Mouse (Mus musculus) brain, adult 10 weeks (tissue): ENCODE results near the gene Vwa1. TPM values are rescaled to one million over a fixed set of nuclear protein-coding genes. Genes with fewer than 3 reads are reported as not detected.

ENCODE experiments used
- polyA plus RNA-seq: library from polyadenylated mRNA; stranded (reverse); fragments of 350-450 nt; fragmentation: Illumina TruSeq; extraction: RNeasy Lipid Tissue Mini Kit (QIAGEN cat#74804); gene quantifications from one replicate; pipeline ENCODE4 v1.2.3, GENCODE M21; 2015; ENCODE audit warnings: low read depth, low replicate concordance

Vwa1 gene
- polyA plus RNA-seq, result 23.2 TPM

DNA sequence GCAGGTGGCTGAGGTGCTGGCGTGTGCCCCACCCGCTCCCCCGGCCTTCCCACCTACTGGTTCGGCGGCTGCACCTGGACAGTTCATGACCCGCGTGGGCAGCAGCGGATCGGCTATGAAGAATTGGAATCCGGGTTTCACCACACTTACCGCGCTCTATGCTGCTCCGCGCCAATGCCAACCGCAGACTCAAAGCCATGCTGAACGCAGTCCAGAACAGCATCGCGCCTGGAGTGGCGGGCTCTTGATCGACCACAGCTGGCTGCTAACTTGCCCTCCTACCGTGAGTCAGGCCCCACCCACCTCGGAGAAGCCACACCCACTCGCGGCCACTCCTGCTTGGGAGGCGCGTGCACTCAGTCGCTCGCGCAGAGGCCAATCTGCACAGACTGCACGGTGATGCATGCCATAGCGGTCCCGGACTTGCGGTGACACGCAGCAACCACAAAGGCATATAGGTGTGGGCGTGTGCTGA is at the start of gene Vwa1:
TSS of gene Vwa1 (minus strand) at position 419 of the 475 bp plus-strand sequence.

DNA sequence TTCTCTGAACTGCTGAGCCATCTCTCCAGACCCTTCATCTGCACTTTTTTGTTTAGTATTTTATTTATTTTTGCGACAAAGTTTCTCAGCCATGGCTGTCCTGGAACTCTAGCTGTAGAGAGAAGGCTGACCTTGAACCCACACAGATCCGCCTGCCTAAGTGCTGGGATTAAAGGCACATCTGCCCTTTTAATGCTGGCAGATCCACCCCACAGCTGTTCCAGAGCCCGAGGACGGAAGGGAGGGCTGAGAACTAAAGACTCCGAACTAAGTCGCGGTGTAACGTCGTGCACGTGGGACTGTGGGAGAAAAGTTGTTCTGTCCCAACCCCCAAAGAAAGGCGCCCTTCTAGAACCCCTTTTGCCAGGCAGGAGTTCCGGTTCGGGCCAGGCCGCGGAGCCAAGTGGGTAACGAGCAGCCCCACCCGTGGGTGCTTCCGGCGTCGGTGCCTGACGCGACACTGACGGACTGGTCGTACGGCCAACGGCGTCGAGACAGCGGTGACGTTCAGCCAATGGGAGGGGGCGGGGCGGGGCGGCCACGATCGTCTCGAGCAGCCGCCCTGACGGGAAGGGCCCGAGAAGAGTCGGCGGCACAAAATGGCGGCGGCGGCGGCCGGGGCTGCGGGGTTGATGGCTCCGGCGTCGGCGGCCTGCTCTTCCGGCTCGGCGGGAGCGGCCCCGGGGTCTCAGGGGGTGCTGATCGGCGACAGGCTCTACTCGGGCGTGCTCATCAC is 37.6 kb upstream of the Vwa1 start, which contains the start of gene Ccnl2:
TSS of gene Ccnl2 (plus strand) at position 561 of the 736 bp plus-strand sequence.

DNA sequence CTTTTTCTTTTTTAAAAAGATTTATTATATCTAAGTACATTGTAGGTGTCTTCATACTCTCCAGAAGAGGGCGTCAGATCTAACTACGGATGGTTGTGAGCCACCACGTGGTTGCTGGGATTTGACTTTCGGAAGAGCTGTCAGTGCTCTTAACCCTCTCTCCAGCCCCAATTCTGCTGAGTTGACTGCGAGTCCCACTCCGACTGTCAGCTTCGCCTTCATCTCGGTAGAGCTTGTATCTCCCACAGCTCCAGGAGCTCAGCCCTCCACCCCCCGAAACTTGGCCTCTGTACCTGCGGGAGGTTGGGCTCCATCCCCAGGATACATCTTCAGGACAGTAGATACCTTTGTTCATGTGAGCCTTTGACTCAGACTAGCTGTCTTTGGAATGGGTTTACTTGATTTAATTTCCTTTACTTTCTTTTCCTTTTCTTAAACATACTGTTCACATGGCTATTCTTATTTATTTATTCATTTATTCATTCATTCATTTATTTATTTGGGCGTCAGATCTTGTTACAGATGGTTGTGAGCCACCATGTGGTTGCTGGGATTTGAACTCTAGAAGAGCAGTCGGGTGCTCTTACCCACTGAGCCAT is 28.3 kb upstream of the Vwa1 start, which contains the start of gene Mrpl20:
TSS of gene Mrpl20 (plus strand) at position 138 of the 599 bp plus-strand sequence.

DNA sequence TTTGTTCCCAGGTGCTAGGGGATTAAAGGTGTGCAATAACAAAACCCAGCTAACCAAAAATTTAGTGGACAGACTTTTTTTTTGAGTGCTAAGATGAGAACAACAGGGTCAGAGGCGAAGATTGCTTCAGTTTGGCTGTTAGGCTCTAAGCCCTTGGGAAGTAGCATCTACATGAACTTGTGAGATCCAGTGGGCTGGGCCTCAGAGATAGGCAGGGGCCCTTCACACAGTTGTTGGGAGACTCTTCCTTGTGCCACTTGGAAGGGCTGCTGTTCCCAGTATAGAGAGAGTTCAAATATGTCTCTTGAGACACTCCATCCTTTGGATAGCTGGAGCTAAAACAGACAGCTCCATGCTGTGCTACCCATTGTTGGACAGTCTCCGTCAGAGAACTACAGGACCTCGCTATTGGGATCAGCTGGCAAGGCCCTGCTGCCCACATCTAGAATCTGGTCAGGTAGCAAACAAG is 15.6 kb upstream of the Vwa1 start, which contains the start of gene Ankrd65:
TSS of gene Ankrd65 (plus strand) at position 419 of the 469 bp plus-strand sequence.

DNA sequence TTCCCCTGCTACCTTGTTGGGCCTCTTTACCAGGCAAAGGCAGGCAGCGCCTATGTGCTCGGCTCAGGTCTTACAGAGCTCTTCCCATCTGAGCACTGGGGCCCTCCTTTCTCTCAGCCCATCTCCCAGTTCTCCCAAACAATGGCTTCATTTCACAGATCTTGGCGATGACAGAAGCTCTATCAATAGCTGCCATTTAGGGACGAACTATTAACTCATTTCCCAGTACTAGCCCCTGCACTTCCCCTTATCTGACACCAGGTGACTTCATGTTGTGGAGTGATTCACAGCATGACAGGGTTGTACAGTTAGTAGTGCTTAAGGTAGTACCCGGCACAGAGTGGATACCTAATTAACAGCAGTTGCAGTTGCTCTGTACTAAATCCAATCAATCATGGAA is 11.3 kb upstream of the Vwa1 start, which contains the start of gene Tmem88b:
TSS of gene Tmem88b (minus strand) at position 56 of the 400 bp plus-strand sequence.

DNA sequence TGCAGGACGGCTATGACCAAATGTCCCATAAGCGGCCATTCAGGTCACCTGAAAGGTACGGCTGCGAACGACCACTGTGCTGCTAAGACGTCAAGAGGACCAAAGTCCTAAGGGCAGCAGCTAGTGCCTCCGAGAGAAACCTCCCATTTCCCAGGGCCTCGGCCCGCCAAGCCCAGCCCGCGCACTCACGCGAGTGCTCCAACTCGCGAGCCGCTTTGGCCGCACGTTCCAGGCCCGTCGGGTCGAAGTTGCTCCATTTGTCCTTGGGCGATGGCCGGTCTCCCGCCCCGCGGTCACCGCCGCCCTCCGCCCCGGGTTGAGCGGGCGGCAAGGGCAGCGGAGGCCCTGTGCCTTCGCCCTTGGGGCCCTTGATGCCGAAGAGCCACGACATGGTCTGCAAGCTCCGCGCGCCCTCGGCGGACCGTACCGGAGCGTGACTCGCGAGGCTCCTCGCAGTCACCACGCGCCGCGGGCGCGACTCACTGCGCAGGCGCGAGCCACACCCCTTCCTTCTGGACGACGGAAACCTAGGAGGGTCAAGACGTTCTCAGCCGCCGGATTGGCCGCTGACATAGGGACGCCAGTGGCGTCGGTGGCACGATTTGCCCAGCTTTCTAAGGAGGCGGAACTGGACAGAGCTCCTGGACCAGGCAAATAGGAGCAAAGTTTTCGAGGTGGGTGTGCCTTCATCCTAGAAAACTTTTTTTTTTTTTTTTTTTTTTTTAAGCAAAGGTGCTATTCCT is 13.7 kb downstream of the Vwa1 start, which contains the start of gene Atad3a:
TSS of gene Atad3a (minus strand) at position 481 of the 743 bp plus-strand sequence.

DNA sequence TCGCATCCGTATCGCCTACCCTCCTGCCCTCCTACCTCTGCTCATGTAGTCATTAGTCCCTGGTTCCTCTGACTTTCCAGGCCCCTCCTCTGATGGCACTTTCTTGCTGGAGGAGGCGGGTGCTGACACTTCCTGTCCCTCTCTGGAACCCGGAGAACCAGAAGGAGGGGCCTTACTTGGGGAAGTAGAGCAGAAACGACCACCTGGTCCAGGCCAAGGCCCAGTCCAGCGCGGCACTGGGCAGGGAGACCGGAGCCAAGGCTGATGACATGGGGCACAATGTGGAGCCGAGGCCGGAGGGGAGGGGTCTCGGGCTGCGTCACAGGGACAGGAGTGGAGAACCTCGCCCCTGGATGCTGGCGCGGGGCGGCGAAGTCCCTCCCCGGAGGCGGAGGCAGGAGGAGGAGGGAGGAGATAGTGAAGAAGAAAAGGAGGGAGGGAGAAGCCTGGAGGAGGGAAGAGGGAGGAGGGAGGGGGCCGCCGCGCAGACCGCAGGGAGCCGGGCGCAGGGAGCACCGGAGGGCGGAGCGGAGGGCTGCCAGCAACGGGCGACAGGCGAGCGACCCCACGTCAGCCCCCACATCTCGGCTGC is 40.1 kb downstream of the Vwa1 start, which contains the start of gene Tmem240:
TSS of gene Tmem240 (plus strand) at position 451 of the 592 bp plus-strand sequence.

Other genes starting within 250 kb of the Vwa1 start
- gene Nadk, start 212.3 kb downstream of the Vwa1 start, polyA plus RNA-seq, result 56.7 TPM
- 19.6 TPM for gene Slc35e2, start 173.3 kb downstream of the Vwa1 start, polyA plus RNA-seq
- gene Cdk11b, start 149.8 kb downstream of the Vwa1 start, polyA plus RNA-seq, result 61.1 TPM
- not detected for gene Gm10563, start 129.3 kb downstream of the Vwa1 start, polyA plus RNA-seq
- gene Mmp23, start 121.3 kb downstream of the Vwa1 start, polyA plus RNA-seq, result 2.3 TPM
- 74.7 TPM for gene Mib2, start 105.5 kb downstream of the Vwa1 start, polyA plus RNA-seq
- gene Fndc10, start 80.4 kb downstream of the Vwa1 start, polyA plus RNA-seq, result 23.6 TPM
- 141 TPM for gene Ssu72, start 69.9 kb downstream of the Vwa1 start, polyA plus RNA-seq
- gene Tmem240, start 39.9 kb downstream of the Vwa1 start, polyA plus RNA-seq, result 47.3 TPM
- gene Atad3a, start 13.6 kb downstream of the Vwa1 start, polyA plus RNA-seq, result 50.0 TPM
- 62.7 TPM for gene Tmem88b, start 11.2 kb upstream of the Vwa1 start, polyA plus RNA-seq
- not detected for gene Ankrd65, start 15.7 kb upstream of the Vwa1 start, polyA plus RNA-seq
- gene Mrpl20, start 28.2 kb upstream of the Vwa1 start, polyA plus RNA-seq, result 214 TPM
- gene Ccnl2, start 37.8 kb upstream of the Vwa1 start, polyA plus RNA-seq, result 66.1 TPM
- 148 TPM for gene Aurkaip1, start 56.6 kb upstream of the Vwa1 start, polyA plus RNA-seq
- 6.2 TPM for gene Mxra8, start 65.0 kb upstream of the Vwa1 start, polyA plus RNA-seq
- 77.2 TPM for gene Dvl1, start 72.7 kb upstream of the Vwa1 start, polyA plus RNA-seq
- 0.19 TPM for gene Tas1r3, start 88.7 kb upstream of the Vwa1 start, polyA plus RNA-seq
- gene Cptp, start 94.7 kb upstream of the Vwa1 start, polyA plus RNA-seq, result 17.8 TPM
- gene Ints11, start 94.8 kb upstream of the Vwa1 start, polyA plus RNA-seq, result 36.3 TPM
- gene Pusl1, start 117.1 kb upstream of the Vwa1 start, polyA plus RNA-seq, result 37.8 TPM
- 74.8 TPM for gene Acap3, start 117.1 kb upstream of the Vwa1 start, polyA plus RNA-seq
- 56.7 TPM for gene Ube2j2, start 169.1 kb upstream of the Vwa1 start, polyA plus RNA-seq
- gene C1qtnf12, start 187.6 kb upstream of the Vwa1 start, polyA plus RNA-seq, result 21.7 TPM
- gene B3galt6, start 218.0 kb upstream of the Vwa1 start, polyA plus RNA-seq, result 10.9 TPM
- 237 TPM for gene Sdf4, start 218.2 kb upstream of the Vwa1 start, polyA plus RNA-seq
- 2.8 TPM for gene Tnfrsf4, start 239.1 kb upstream of the Vwa1 start, polyA plus RNA-seq